Mouse (Mus musculus) heart, adult 2 months (tissue): Measurements from ENCODE around the gene Slc24a3. TPM values are rescaled to one million over a fixed set of nuclear protein-coding genes. Genes with fewer than 3 reads are reported as not detected.

Source experiments
- DNase-seq, 2 experiments: peaks; one replicate each; pipeline ENCODE4 v3.0.0; 2021
- H3K27ac ChIP-seq: fragments of 200-600 bp; 2 replicates; pipeline ENCODE4 v1.8.1; 2022
- H3K27me3 ChIP-seq: fragments of 200-500 bp; 2 replicates; pipeline ENCODE4 v1.6.1; 2012; ENCODE audit warnings: mild to moderate bottlenecking, low read length, inconsistent platforms, mixed read lengths; ENCODE audit not compliant: control insufficient read depth, insufficient read depth
- H3K36me3 ChIP-seq: fragments of 200-500 bp; 2 replicates; pipeline ENCODE4 v1.6.1; 2012; ENCODE audit warnings: low read length, inconsistent platforms; ENCODE audit not compliant: control insufficient read depth, insufficient read depth
- H3K4me1 ChIP-seq: fragments of 200-500 bp; 2 replicates; pipeline ENCODE4 v1.6.1; 2011; ENCODE audit warnings: low read length; ENCODE audit not compliant: control insufficient read depth, insufficient read depth
- H3K4me3 ChIP-seq: fragments of 200-600 bp; 2 replicates; pipeline ENCODE4 v1.8.1; 2022
- H3K79me2 ChIP-seq: fragments of 200-500 bp; replicated peaks from 2 replicates; pipeline ENCODE4 v1.6.1; 2012; ENCODE audit warnings: mild to moderate bottlenecking, inconsistent platforms, low read length, moderate library complexity, mixed read lengths; ENCODE audit not compliant: control insufficient read depth, insufficient read depth
- H3K9ac ChIP-seq: fragments of 200-500 bp; 2 replicates; pipeline ENCODE4 v1.6.1; 2012; ENCODE audit warnings: low read depth, mild to moderate bottlenecking, control low read depth, inconsistent platforms, low read length, mixed read lengths
- CTCF ChIP-seq: fragments of 200-600 bp; IDR thresholded peaks from 2 replicates; pipeline ENCODE4 v1.8.1; 2022; ENCODE audit warnings: antibody characterized with exemption, mild to moderate bottlenecking, moderate library complexity
- EP300 ChIP-seq: fragments of 200-500 bp; IDR thresholded peaks from 2 replicates; pipeline ENCODE4 v1.6.1; 2011; ENCODE audit warnings: low read depth, low read length, control low read depth; ENCODE audit not compliant: insufficient read depth
- POLR2A ChIP-seq: fragments of 200-500 bp; IDR thresholded peaks from 2 replicates; pipeline ENCODE4 v1.6.1; 2011; ENCODE audit warnings: mild to moderate bottlenecking, low read depth, low read length, control low read depth; ENCODE audit not compliant: insufficient read depth
- WGBS: fragments of 180-500 bp; shearing (Covaris S2); methylation state at CpG from one replicate; pipeline ENCODE4 v1.1.7; 2018; 5-methylcytosine and 5-hydroxymethylcytosine counted together
- intact Hi-C: fragments of 180-260 bp; cut with DNase I; formaldehyde crosslinking; loops from one replicate; pipeline ENCODE4 v1.15.1; 2025
- polyA plus RNA-seq: library from polyadenylated mRNA; depleted of rRNA; stranded (reverse); fragments of >200 nt; gene quantifications from 2 replicates; pipeline ENCODE4 v1.2.3, GENCODE M21; 2012
- total RNA-seq, 2 experiments: library from RNA; stranded (reverse); gene quantifications; 2 replicates each; pipeline ENCODE4 v1.2.3; 2021

The Slc24a3 gene
- total and polyA plus RNA-seq, 3 experiments = 2.7 to 3.6 (median 2.8) TPM

DNA sequence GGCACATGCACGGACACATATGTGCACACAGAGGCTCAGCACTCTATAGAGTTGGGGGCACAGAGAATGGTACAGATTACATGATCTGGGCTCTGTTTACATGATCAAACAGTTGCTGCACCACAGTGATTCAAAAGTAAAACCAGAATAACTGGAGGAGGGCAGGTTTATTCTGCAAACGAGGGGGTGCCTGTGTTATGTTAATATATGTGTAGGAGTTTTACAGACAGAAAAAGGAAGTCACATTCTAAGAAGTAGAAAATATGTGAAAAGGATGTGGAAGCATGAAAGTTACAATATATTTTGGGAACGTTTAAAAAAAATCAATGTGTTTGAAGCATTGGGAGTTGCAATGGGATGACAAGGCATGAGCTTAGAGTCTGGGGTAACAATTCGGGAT lies 175.4 kb downstream of the Slc24a3 start:
- no peak for TF ChIP-seq EP300
- no peak for TF ChIP-seq POLR2A
- no peak for TF ChIP-seq CTCF
- intact Hi-C loops = no loop called here
- Histone ChIP-seq H3K27ac (no peak overlapping the region), H3K9ac (no peak overlapping the region), H3K79me2 (no peaks in the 10 kb centered on the region), H3K4me1 (no peaks in the 10 kb centered on the region), H3K27me3 (no peaks in the 10 kb centered on the region), H3K36me3 (no peaks in the 10 kb centered on the region), H3K4me3 (no peak overlapping the region)
- no peak for DNase-seq
- WGBS = 65% methylated on average over 4 of the region's 4 CpGs

DNA sequence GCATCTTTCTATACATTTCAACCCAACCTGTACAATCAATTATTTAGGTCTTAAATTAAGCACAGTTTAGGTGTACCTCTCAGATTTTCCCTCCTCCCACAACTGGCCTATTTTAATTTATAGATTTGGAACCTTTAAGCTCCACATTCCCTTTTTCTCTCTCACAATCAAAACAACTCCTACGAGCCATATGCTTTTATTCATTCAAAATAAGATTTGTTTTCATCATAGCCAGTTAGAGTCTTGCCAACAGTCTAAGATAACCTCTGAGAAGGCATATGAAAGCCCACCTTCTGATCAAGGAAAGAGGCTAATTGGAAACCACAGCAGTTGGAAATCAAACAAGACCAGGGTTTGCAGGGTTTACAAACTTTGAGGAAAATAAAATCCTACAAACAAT lies 177.0 kb downstream of the Slc24a3 start:
- 80% methylated on average over 1 of the region's 1 CpGs for WGBS
- Histone ChIP-seq H3K9ac (no peak overlapping the region), H3K27me3 (no peaks in the 10 kb centered on the region), H3K79me2 (no peaks in the 10 kb centered on the region), H3K4me3 (no peak overlapping the region), H3K27ac (no peak overlapping the region), H3K4me1 (no peaks in the 10 kb centered on the region), H3K36me3 (no peaks in the 10 kb centered on the region)
- intact Hi-C loops = no loop called here
- no peak for DNase-seq
- TF ChIP-seq EP300 = no peak
- TF ChIP-seq CTCF = no peak

DNA sequence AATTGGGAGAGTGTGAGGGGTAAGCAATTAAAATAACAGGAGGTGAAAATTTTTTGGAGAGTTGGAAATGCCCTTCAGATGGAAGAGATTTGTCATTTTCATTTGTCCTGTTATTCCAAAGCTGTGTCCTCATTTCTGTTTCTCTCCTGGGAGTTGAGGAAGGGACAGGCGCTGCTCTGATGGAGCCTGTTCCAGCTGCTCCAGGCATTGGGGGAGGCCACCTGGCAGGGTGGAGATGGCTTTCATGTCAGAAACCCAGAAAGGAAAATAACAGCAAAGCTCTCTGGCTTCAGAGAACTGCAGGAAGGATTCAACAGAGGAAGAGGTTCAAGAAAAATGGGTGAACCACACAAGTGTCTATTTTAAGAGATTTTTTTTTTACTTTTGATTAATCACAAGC lies 186.2 kb downstream of the Slc24a3 start:
- DNase-seq = no peak
- H3K4me3 ChIP-seq = no peak overlapping the region
- no peaks in the 10 kb centered on the region for H3K4me1 ChIP-seq
- H3K27ac ChIP-seq = no peak overlapping the region
- H3K36me3 ChIP-seq = no peaks in the 10 kb centered on the region
- no peaks in the 10 kb centered on the region for H3K79me2 ChIP-seq
- no peak overlapping the region for H3K9ac ChIP-seq
- WGBS = 75% methylated on average over 1 of the region's 1 CpGs
- TF ChIP-seq CTCF (no peak), POLR2A (no peak), EP300 (no peak)
- no peaks in the 10 kb centered on the region for H3K27me3 ChIP-seq
- intact Hi-C loops = no loop called here

DNA sequence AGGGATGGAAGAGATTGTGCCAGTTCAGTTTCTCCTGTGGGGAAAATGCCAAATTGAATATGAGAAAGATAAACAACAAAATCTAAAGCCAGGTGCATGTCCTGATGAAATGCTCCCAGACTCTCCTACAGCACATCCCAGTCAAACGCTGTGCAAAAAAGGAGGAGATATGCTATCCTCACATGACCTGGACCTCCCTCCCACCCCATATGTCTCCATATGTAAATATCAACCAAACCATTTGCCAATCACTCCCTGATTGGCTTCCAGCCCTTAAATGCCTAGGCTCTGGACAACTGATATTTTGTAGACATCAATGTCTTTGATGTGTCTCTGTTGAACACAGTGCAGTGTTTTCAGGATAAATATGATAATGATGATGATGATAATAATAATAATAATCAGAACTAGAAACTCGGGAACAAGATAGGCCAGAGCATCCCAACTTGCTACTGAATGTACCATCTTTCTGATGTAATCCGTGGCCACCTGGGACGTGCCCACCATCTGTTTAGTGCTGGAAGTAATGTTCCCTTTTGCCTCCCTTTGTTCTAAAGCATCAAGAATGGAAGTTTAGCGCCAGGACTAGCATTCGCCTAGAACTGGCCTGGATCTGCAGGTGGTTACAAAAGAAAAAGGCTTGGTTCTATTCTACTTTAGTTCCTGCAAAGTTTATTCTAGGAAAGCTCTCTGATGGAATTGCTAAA lies 190.8 kb downstream of the Slc24a3 start:
- intact Hi-C loops = no loop called here
- Histone ChIP-seq H3K4me1 (no peaks in the 10 kb centered on the region), H3K27ac (no peak overlapping the region), H3K36me3 (no peaks in the 10 kb centered on the region), H3K9ac (no peak overlapping the region), H3K79me2 (no peaks in the 10 kb centered on the region), H3K4me3 (no peak overlapping the region), H3K27me3 (no peaks in the 10 kb centered on the region)
- DNase-seq = no peak
- TF ChIP-seq EP300 (no peak), POLR2A (no peak), CTCF (no peak)
- WGBS = 75% methylated on average over 6 of the region's 6 CpGs

DNA sequence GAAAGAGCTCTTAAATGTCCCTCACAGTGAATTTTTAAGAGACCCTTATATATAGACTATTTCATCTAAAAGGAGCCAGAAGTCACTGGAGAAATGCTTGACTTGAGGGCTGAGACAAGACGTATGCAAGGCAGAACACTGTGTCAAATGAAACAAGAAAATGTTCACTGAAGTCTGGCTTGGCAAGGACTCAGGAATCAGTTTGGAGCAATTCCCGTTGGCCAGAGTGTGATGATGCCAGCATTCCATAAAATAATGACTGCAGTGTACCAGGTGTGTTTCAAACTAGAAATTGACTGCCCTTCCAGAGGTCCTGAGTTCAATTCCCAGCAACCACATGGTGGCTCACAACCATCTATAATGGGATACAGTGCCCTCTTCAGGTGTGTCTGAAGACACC lies 196.1 kb downstream of the Slc24a3 start:
- Histone ChIP-seq H3K27ac (no peak overlapping the region), H3K4me3 (no peak overlapping the region), H3K79me2 (no peaks in the 10 kb centered on the region), H3K36me3 (no peaks in the 10 kb centered on the region), H3K9ac (no peak overlapping the region), H3K27me3 (no peaks in the 10 kb centered on the region), H3K4me1 (no peaks in the 10 kb centered on the region)
- intact Hi-C loops = no loop called here
- no peak for TF ChIP-seq CTCF
- no peak for TF ChIP-seq POLR2A
- no peak for TF ChIP-seq EP300
- 34% methylated on average over 2 of the region's 2 CpGs for WGBS
- no peak for DNase-seq

DNA sequence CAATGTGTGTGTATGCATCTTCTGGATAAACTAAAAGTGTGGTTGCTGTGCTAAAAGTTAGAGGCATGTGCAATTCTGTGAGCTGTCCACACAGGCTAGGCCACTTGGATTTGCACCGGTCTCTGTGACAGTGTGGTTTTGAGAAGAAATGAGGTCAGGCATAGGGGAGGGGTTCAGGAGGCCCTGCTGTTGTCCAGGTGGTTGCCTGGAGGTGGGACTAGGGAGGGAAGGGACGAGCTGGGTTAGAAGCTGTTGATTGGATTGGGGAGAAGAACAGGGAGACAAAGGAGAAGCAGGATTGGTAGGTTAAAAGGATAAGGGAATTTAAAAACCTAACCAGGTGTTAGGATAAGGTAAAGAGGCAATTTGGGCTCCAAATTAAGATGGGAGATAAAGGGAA lies 201.1 kb downstream of the Slc24a3 start:
- no peak overlapping the region for H3K4me3 ChIP-seq
- no peaks in the 10 kb centered on the region for H3K79me2 ChIP-seq
- DNase-seq = no peak
- no peak overlapping the region for H3K9ac ChIP-seq
- TF ChIP-seq POLR2A (no peak), CTCF (no peak), EP300 (no peak)
- H3K27ac ChIP-seq = no peak overlapping the region
- H3K27me3 ChIP-seq = no peaks in the 10 kb centered on the region
- WGBS = 70% methylated on average over 2 of the region's 2 CpGs
- H3K4me1 ChIP-seq = no peaks in the 10 kb centered on the region
- no peaks in the 10 kb centered on the region for H3K36me3 ChIP-seq
- intact Hi-C loops = no loop called here
